Mouse (Mus musculus): Measurements from ENCODE around the gene Clk2. TPM values are rescaled to one million over a fixed set of nuclear protein-coding genes. Genes with fewer than 3 reads are reported as not detected.
"Not testable (repeated sequence)": the region's sequence is repeated elsewhere in the genome, so short reads cannot be mapped to it uniquely, and the experiment has no call there.

Clk2 gene
- total and polyA plus RNA-seq, 2 experiments = 7.4 to 23.9 TPM

DNA sequence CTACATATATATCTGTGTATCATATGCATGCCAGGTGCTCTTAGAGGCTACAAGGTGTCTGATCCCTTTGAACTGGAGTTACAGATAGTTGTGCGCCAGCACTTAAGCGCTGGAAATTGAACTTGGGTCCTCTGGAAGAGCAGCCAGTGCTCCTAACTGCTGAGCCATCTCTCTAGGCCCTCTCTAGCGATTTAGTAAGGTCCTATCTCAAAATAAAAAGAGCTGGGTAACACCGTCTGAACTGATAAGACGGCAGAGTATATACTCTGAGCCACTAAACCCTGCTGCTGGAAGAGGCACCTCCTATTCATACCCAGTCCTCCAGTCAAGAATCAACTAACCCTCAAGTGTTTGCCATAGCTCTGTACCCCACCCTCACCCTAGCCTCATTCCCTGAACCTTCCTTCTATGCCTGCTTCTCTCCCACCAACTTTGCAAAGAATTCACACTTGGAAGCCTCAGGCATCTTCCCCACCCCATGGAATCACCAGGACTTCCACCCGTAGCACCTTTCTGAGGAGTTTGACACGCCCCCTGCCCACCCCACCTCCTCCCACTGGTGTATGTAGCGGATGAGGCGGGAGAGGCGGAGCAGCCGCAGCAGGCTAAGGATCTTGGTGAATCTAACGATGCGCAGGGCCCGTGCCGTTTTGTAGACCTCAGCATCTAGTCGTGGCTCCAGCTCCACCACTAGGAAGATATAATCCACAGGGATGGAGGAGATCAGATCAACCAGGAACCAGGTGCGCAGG, 12.3 kb upstream of the Clk2 start:
- no peak for DNase-seq (ENCODE audit: extremely low read depth, low read depth, low spot score)
- no peak overlapping the region for H3K27ac ChIP-seq (replicated peaks; ENCODE audit: insufficient read depth, low read depth, low read length)
- H3K27me3 ChIP-seq (ENCODE audit: control insufficient read depth, insufficient read depth, low read length) = no peaks in the 10 kb centered on the region
- WGBS = 62% methylated on average over 17 of the region's 17 CpGs
- no peak overlapping the region for H3K4me3 ChIP-seq (ENCODE audit: insufficient read depth, low read depth, low read length)
- H3K79me2 ChIP-seq (ENCODE audit: control insufficient read depth, insufficient read depth, low read length) = no peaks in the 10 kb centered on the region
- no peak overlapping the region for H3K9ac ChIP-seq (ENCODE audit: low read depth, low read length)
- no peaks in the 10 kb centered on the region for H3K4me1 ChIP-seq (ENCODE audit: control insufficient read depth, insufficient read depth, low read length)
- TF ChIP-seq CTCF (IDR thresholded peaks at IDR 0.05; ENCODE audit: low read depth, low read length) (no peak), POLR2A (IDR thresholded peaks at IDR 0.05; ENCODE audit: extremely low read depth, insufficient read depth, low read length) (no peak)
- H3K36me3 ChIP-seq (ENCODE audit: control insufficient read depth, insufficient read depth, low read length) = no peaks in the 10 kb centered on the region

DNA sequence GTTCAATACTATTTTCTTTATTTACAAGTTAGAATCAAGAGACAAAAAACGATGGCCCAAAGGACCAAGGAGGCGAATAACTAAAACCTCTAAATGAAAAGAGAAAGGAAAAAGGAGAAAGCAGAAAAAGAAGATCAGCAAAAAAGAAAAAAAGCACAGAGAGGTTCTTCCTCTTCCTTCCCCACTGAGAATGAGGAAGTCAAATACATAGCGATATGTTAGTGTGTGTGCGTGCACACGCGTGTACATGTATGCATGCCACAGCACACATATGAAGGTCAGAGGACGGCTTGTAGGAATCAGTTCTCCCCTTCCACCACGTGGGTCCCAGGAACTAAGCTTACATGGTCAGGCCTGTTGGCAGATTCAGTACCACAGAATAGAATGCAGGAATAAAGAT, 7.6 kb upstream of the Clk2 start:
- 84% methylated on average over 8 of the region's 8 CpGs for WGBS
- Histone ChIP-seq H3K79me2 (ENCODE audit: control insufficient read depth, insufficient read depth, low read length) (no peaks in the 10 kb centered on the region), H3K4me1 (ENCODE audit: control insufficient read depth, insufficient read depth, low read length) (no peaks in the 10 kb centered on the region; the same call in 1 of the 2 replicates), H3K4me3 (ENCODE audit: insufficient read depth, low read depth, low read length) (no peak overlapping the region), H3K9ac (ENCODE audit: low read depth, low read length) (no peak overlapping the region), H3K27me3 (ENCODE audit: control insufficient read depth, insufficient read depth, low read length) (no peaks in the 10 kb centered on the region), H3K36me3 (ENCODE audit: control insufficient read depth, insufficient read depth, low read length) (no peaks in the 10 kb centered on the region), H3K27ac (replicated peaks; ENCODE audit: insufficient read depth, low read depth, low read length) (no peak overlapping the region)
- no peak for DNase-seq (ENCODE audit: extremely low read depth, low read depth, low spot score)
- TF ChIP-seq CTCF (IDR thresholded peaks at IDR 0.05; ENCODE audit: low read depth, low read length) (no peak), POLR2A (IDR thresholded peaks at IDR 0.05; ENCODE audit: extremely low read depth, insufficient read depth, low read length) (no peak)

DNA sequence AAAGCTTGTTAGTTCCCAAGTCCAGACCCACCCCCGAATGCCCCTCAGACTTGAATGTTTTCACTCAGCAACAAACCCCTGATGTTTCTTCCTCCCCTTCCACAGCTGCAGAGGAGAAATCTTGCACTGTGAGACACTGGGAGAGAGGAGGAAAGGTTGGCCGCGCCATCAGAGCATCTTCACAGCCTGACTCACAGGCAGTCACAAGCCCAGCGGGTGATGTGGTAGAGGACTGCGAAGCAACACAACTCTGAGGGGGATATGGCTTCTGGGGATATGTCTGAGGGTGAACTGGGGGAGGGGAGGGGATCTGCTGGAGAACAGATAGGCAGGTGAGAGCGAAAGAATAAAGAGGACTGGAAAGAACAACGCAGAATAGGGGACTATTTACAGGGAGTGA, 5.9 kb upstream of the Clk2 start:
- H3K27me3 ChIP-seq (ENCODE audit: control insufficient read depth, insufficient read depth, low read length) = no peaks in the 10 kb centered on the region
- peaks cover under 1% of the 10 kb centered on the region; the same call in 1 of the 2 replicates for H3K4me1 ChIP-seq (ENCODE audit: control insufficient read depth, insufficient read depth, low read length)
- WGBS = 26% methylated on average over 7 of the region's 7 CpGs
- H3K4me3 ChIP-seq (ENCODE audit: insufficient read depth, low read depth, low read length) = no peak overlapping the region
- H3K36me3 ChIP-seq (ENCODE audit: control insufficient read depth, insufficient read depth, low read length) = no peaks in the 10 kb centered on the region
- DNase-seq (ENCODE audit: extremely low read depth, low read depth, low spot score) = no peak
- TF ChIP-seq POLR2A (IDR thresholded peaks at IDR 0.05; ENCODE audit: extremely low read depth, insufficient read depth, low read length) = no peak
- no peak for TF ChIP-seq CTCF (IDR thresholded peaks at IDR 0.05; ENCODE audit: low read depth, low read length)
- no peak overlapping the region for H3K9ac ChIP-seq (ENCODE audit: low read depth, low read length)
- H3K79me2 ChIP-seq (ENCODE audit: control insufficient read depth, insufficient read depth, low read length) = no peaks in the 10 kb centered on the region
- no peak overlapping the region for H3K27ac ChIP-seq (replicated peaks; ENCODE audit: insufficient read depth, low read depth, low read length)

GRCm38 (mm10) chr3:89159211-89159610, 5.4 kb upstream of the Clk2 start:
- H3K27me3 ChIP-seq (ENCODE audit: control insufficient read depth, insufficient read depth, low read length) = no peaks in the 10 kb centered on the region
- no peaks in the 10 kb centered on the region for H3K79me2 ChIP-seq (ENCODE audit: control insufficient read depth, insufficient read depth, low read length)
- WGBS = 4% methylated on average over 13 of the region's 13 CpGs
- TF ChIP-seq CTCF (IDR thresholded peaks at IDR 0.05; ENCODE audit: low read depth, low read length) = no peak
- H3K4me1 ChIP-seq (ENCODE audit: control insufficient read depth, insufficient read depth, low read length) = peaks cover 3% of the 10 kb centered on the region; the same call in 1 of the 2 replicates
- no peak overlapping the region for H3K27ac ChIP-seq (replicated peaks; ENCODE audit: insufficient read depth, low read depth, low read length)
- DNase-seq (ENCODE audit: extremely low read depth, low read depth, low spot score) = peak; percentile 39
- H3K36me3 ChIP-seq (ENCODE audit: control insufficient read depth, insufficient read depth, low read length) = no peaks in the 10 kb centered on the region
- no peak overlapping the region for H3K4me3 ChIP-seq (ENCODE audit: insufficient read depth, low read depth, low read length)
- no peak overlapping the region for H3K9ac ChIP-seq (ENCODE audit: low read depth, low read length)

DNA sequence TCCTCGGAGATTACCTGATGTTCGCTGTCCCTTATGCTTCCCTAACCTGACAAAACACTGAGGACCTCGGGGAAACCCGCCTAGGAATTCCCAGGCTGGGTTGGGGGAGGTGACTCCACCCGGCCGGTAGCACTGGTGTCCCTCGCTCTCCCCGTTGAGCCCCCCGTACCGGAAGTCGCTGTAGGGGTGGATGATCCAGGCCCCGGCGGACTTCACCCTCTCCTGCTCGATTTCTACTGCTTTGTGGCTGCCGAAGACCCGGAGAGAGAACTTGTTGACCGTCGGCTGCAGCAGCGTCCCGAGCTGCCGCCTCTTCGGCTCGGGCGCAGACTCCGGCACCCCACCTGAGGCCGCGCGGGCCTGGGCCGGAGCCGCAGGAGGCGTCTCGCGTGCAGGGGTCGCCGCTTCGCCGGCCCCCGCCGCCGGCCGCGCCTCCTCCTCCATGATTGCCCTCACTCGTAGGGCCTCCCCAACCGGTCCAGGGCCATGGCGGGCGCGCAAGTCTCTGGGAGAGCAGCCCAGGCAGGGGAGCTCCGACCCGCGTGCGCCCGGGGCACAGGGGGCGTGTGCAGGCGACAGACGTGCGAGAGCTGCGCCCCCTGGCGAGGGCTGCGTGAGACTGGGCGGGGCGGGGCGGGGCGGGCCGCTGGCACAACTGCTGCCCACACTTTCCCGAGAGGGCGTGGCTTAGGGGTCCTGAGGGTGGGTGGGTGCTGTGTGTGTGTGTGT, 4.8 kb upstream of the Clk2 start, which contains the start of gene Hcn3:
Gene Hcn3 (minus strand): TSS at position 581 of the 729 bp plus-strand sequence.
- Histone ChIP-seq H3K36me3 (ENCODE audit: control insufficient read depth, insufficient read depth, low read length) (no peaks in the 10 kb centered on the region), H3K27ac (replicated peaks; ENCODE audit: insufficient read depth, low read depth, low read length) (no peak within 1 kb of the TSS), H3K79me2 (ENCODE audit: control insufficient read depth, insufficient read depth, low read length) (no peaks in the 10 kb centered on the region), H3K4me1 (ENCODE audit: control insufficient read depth, insufficient read depth, low read length) (peaks cover 3% of the 10 kb centered on the region; the same call in 1 of the 2 replicates), H3K4me3 (ENCODE audit: insufficient read depth, low read depth, low read length) (peak within 1 kb of the TSS; percentile 46; the same call in 1 of the 2 replicates), H3K27me3 (ENCODE audit: control insufficient read depth, insufficient read depth, low read length) (no peaks in the 10 kb centered on the region), H3K9ac (ENCODE audit: low read depth, low read length) (peak within 1 kb of the TSS; percentile 52)
- peak; percentile 57 for TF ChIP-seq CTCF (IDR thresholded peaks at IDR 0.05; ENCODE audit: low read depth, low read length)
- no peak for TF ChIP-seq POLR2A (IDR thresholded peaks at IDR 0.05; ENCODE audit: extremely low read depth, insufficient read depth, low read length)
- WGBS = under 1% methylated on average over 66 of the region's 66 CpGs
- no peak for DNase-seq (ENCODE audit: extremely low read depth, low read depth, low spot score)

GRCm38 (mm10) chr3:89161207-89161606, 3.4 kb upstream of the Clk2 start:
- not testable (repeated sequence) for H3K27me3 ChIP-seq (ENCODE audit: control insufficient read depth, insufficient read depth, low read length); H3K27ac ChIP-seq (replicated peaks; ENCODE audit: insufficient read depth, low read depth, low read length); H3K4me3 ChIP-seq (ENCODE audit: insufficient read depth, low read depth, low read length); H3K36me3 ChIP-seq (ENCODE audit: control insufficient read depth, insufficient read depth, low read length); H3K9ac ChIP-seq (ENCODE audit: low read depth, low read length); DNase-seq (ENCODE audit: extremely low read depth, low read depth, low spot score); H3K79me2 ChIP-seq (ENCODE audit: control insufficient read depth, insufficient read depth, low read length)
- peaks cover 11% of the 10 kb centered on the region for H3K4me1 ChIP-seq (ENCODE audit: control insufficient read depth, insufficient read depth, low read length)
